Mouse (Mus musculus): ENCODE measurements around the gene Jazf1.

DNA sequence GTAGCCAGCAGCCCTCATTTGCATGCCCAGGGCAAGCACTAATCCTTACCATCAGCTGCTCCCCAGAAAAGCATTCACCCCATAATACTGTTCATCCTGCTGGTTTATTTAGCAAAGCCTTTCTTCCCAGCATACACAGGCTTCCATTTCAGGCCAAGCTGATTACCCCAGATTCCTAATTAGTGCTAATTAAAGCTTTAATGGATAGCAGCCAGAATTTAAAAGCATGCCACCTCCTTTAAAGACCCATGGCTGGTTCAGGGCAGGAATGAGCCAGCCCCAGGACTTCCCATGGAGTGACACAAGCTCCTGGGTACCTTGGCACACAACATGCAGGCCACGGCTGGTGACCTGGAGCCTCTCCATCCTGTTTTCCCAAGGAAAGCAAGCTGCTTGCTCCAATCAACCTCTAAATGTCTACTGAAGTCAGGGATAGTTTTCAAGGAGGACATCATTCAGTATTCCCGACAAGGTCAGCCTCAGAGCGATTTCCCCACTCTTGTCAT, 243.4 kb downstream of the Jazf1 start:
- TF ChIP-seq CTCF (IDR thresholded peaks at IDR 0.05; ENCODE audit: borderline replicate concordance, control insufficient read depth, extremely low read depth, insufficient read depth, low read length, poor library complexity), result no peak
- TF ChIP-seq POLR2A (IDR thresholded peaks at IDR 0.05; ENCODE audit: control insufficient read depth, extremely low read depth, insufficient read depth, low read length, poor library complexity), result no peak
